Mouse (Mus musculus): ENCODE measurements around the gene Cacna1c. TPM values are rescaled to one million over a fixed set of nuclear protein-coding genes. Genes with fewer than 3 reads are reported as not detected.
"Not testable (repeated sequence)": the region's sequence is repeated elsewhere in the genome, so short reads cannot be mapped to it uniquely, and the experiment has no call there.

Gene Cacna1c
- polyA plus RNA-seq, 1 experiment from 2014 or later: 2.0 TPM

- H3K4me3 ChIP-seq: no peak overlapping the region
- WGBS: 88% methylated on average over 12 of the region's 12 CpGs
- H3K27me3 ChIP-seq (ENCODE audit: poor library complexity, severe bottlenecking): no peaks in the 10 kb centered on the region
- H3K27ac ChIP-seq: no peak overlapping the region
- H3K4me1 ChIP-seq: 0 out of 2 replicates have a peak, but pooled peaks cover 7% of the 10 kb centered on the region
- no peaks in the 10 kb centered on the region for H3K9me3 ChIP-seq
- peaks cover 14% of the 10 kb centered on the region for H3K36me3 ChIP-seq (replicated peaks)
- DNase-seq (ENCODE audit: extremely low spot score, low spot score): no peak
Measured at GRCm38 (mm10) chr6:119225226-119225625, 29.0 kb upstream of the Cacna1c start.

- no peaks in the 10 kb centered on the region for H3K9me3 ChIP-seq
- 0 out of 2 replicates have a peak, but pooled peaks cover 7% of the 10 kb centered on the region for H3K4me1 ChIP-seq
- H3K27ac ChIP-seq: no peak overlapping the region
- no peak for DNase-seq (ENCODE audit: extremely low spot score, low spot score)
- H3K27me3 ChIP-seq (ENCODE audit: poor library complexity, severe bottlenecking): no peaks in the 10 kb centered on the region
- 79% methylated on average over 13 of the region's 13 CpGs for WGBS
- no peak overlapping the region for H3K4me3 ChIP-seq
- peaks cover 14% of the 10 kb centered on the region for H3K36me3 ChIP-seq (replicated peaks)
Measured at GRCm38 (mm10) chr6:119224451-119225195, 28.4 kb upstream of the Cacna1c start.

- H3K36me3 ChIP-seq (replicated peaks): peaks cover 38% of the 10 kb centered on the region
- H3K4me3 ChIP-seq: no peak overlapping the region
- H3K27me3 ChIP-seq (ENCODE audit: poor library complexity, severe bottlenecking): no peaks in the 10 kb centered on the region
- no peak overlapping the region for H3K27ac ChIP-seq
- 57% methylated on average over 10 of the region's 10 CpGs for WGBS
- peak; percentile 35 for DNase-seq (ENCODE audit: extremely low spot score, low spot score)
- 0 out of 2 replicates have a peak, but pooled peaks cover 7% of the 10 kb centered on the region for H3K4me1 ChIP-seq
- no peaks in the 10 kb centered on the region for H3K9me3 ChIP-seq
Measured at GRCm38 (mm10) chr6:119220297-119220696, 24.1 kb upstream of the Cacna1c start.

- Histone ChIP-seq H3K36me3 (replicated peaks) (peaks cover 48% of the 10 kb centered on the region), H3K27me3 (ENCODE audit: poor library complexity, severe bottlenecking) (no peaks in the 10 kb centered on the region), H3K27ac (no peak overlapping the region), H3K4me1 (0 out of 2 replicates have a peak, but pooled peaks cover under 1% of the 10 kb centered on the region), H3K4me3 (no peak overlapping the region), H3K9me3 (no peaks in the 10 kb centered on the region)
- no peak for DNase-seq (ENCODE audit: extremely low spot score, low spot score)
- WGBS: 78% methylated on average over 15 of the region's 15 CpGs
Measured at GRCm38 (mm10) chr6:119219237-119219870, 23.1 kb upstream of the Cacna1c start.

- no peaks in the 10 kb centered on the region for H3K4me1 ChIP-seq
- H3K9me3 ChIP-seq: no peaks in the 10 kb centered on the region
- 88% methylated on average over 5 of the region's 5 CpGs for WGBS
- peaks cover 52% of the 10 kb centered on the region for H3K36me3 ChIP-seq (replicated peaks)
- no peak overlapping the region for H3K4me3 ChIP-seq
- DNase-seq (ENCODE audit: extremely low spot score, low spot score): no peak
- H3K27me3 ChIP-seq (ENCODE audit: poor library complexity, severe bottlenecking): no peaks in the 10 kb centered on the region
- H3K27ac ChIP-seq: no peak overlapping the region
Measured at GRCm38 (mm10) chr6:119218591-119218990, 22.4 kb upstream of the Cacna1c start.

- no peak for DNase-seq (ENCODE audit: extremely low spot score, low spot score)
- Histone ChIP-seq H3K4me3 (no peak overlapping the region), H3K36me3 (replicated peaks) (peaks cover 61% of the 10 kb centered on the region), H3K4me1 (no peaks in the 10 kb centered on the region), H3K27ac (no peak overlapping the region), H3K9me3 (no peaks in the 10 kb centered on the region), H3K27me3 (ENCODE audit: poor library complexity, severe bottlenecking) (no peaks in the 10 kb centered on the region)
- 73% methylated on average over 4 of the region's 4 CpGs for WGBS
Measured at GRCm38 (mm10) chr6:119217661-119218060, 21.4 kb upstream of the Cacna1c start.

GRCm38 (mm10) chr6:119215040-119215613 is 18.9 kb upstream of the Cacna1c start:
- DNase-seq (ENCODE audit: extremely low spot score, low spot score): no peak
- H3K4me1 ChIP-seq: no peaks in the 10 kb centered on the region

GRCm38 (mm10) chr6:119214190-119214589 is 18.0 kb upstream of the Cacna1c start:
- 95% methylated on average over 6 of the region's 6 CpGs for WGBS

More at GRCm38 (mm10) chr6:119215040-119215613, 18.9 kb upstream of the Cacna1c start:
- H3K9me3 ChIP-seq: no peaks in the 10 kb centered on the region
- H3K4me3 ChIP-seq: no peak overlapping the region
- H3K27ac ChIP-seq: no peak overlapping the region
- H3K27me3 ChIP-seq (ENCODE audit: poor library complexity, severe bottlenecking): no peaks in the 10 kb centered on the region
- H3K36me3 ChIP-seq (replicated peaks): peaks cover 52% of the 10 kb centered on the region
- 92% methylated on average over 10 of the region's 10 CpGs for whole genome bisulfite sequencing

GRCm38 (mm10) chr6:119213375-119213774 is 17.2 kb upstream of the Cacna1c start:
- no peak overlapping the region for H3K27ac ChIP-seq
- no peaks in the 10 kb centered on the region for H3K4me1 ChIP-seq
- H3K9me3 ChIP-seq: no peaks in the 10 kb centered on the region
- WGBS: 90% methylated on average over 5 of the region's 5 CpGs
- H3K4me3 ChIP-seq: no peak overlapping the region
- DNase-seq (ENCODE audit: extremely low spot score, low spot score): no peak
- peaks cover 48% of the 10 kb centered on the region for H3K36me3 ChIP-seq (replicated peaks)
- H3K27me3 ChIP-seq (ENCODE audit: poor library complexity, severe bottlenecking): no peaks in the 10 kb centered on the region

More at GRCm38 (mm10) chr6:119214190-119214589, 18.0 kb upstream of the Cacna1c start:
- Histone ChIP-seq H3K4me3 (no peak overlapping the region), H3K4me1 (no peaks in the 10 kb centered on the region), H3K27me3 (ENCODE audit: poor library complexity, severe bottlenecking) (no peaks in the 10 kb centered on the region), H3K9me3 (no peaks in the 10 kb centered on the region), H3K27ac (no peak overlapping the region), H3K36me3 (replicated peaks) (peaks cover 52% of the 10 kb centered on the region)
- DNase-seq (ENCODE audit: extremely low spot score, low spot score): no peak

GRCm38 (mm10) chr6:119206006-119206405 is 9.8 kb upstream of the Cacna1c start:
- H3K36me3 ChIP-seq (replicated peaks): peaks cover 31% of the 10 kb centered on the region
- H3K4me1 ChIP-seq; DNase-seq (ENCODE audit: extremely low spot score, low spot score); H3K27ac ChIP-seq; H3K9me3 ChIP-seq; H3K4me3 ChIP-seq; H3K27me3 ChIP-seq (ENCODE audit: poor library complexity, severe bottlenecking): not testable (repeated sequence)
- 89% methylated on average over 7 of the region's 7 CpGs for WGBS

GRCm38 (mm10) chr6:119204915-119205314 is 8.7 kb upstream of the Cacna1c start:
- WGBS: 80% methylated on average over 3 of the region's 3 CpGs

GRCm38 (mm10) chr6:119204286-119204685 is 8.1 kb upstream of the Cacna1c start:
- DNase-seq (ENCODE audit: extremely low spot score, low spot score): no peak
- Histone ChIP-seq H3K4me3 (no peak overlapping the region), H3K4me1 (peaks cover 14% of the 10 kb centered on the region), H3K36me3 (replicated peaks) (peaks cover 35% of the 10 kb centered on the region), H3K27ac (no peak overlapping the region), H3K27me3 (ENCODE audit: poor library complexity, severe bottlenecking) (no peaks in the 10 kb centered on the region), H3K9me3 (no peaks in the 10 kb centered on the region)
- 94% methylated on average over 7 of the region's 7 CpGs for WGBS

More at GRCm38 (mm10) chr6:119204915-119205314, 8.7 kb upstream of the Cacna1c start:
- Histone ChIP-seq H3K36me3 (replicated peaks) (peaks cover 35% of the 10 kb centered on the region), H3K27ac (no peak overlapping the region), H3K4me3 (no peak overlapping the region), H3K9me3 (no peaks in the 10 kb centered on the region), H3K27me3 (ENCODE audit: poor library complexity, severe bottlenecking) (no peaks in the 10 kb centered on the region), H3K4me1 (peaks cover 9% of the 10 kb centered on the region)
- no peak for DNase-seq (ENCODE audit: extremely low spot score, low spot score)

GRCm38 (mm10) chr6:119201575-119201974 is 5.4 kb upstream of the Cacna1c start:
- no peak for DNase-seq (ENCODE audit: extremely low spot score, low spot score)
- peaks cover 23% of the 10 kb centered on the region for H3K4me1 ChIP-seq
- no peaks in the 10 kb centered on the region for H3K9me3 ChIP-seq
- 93% methylated on average over 4 of the region's 4 CpGs for WGBS
- no peak overlapping the region for H3K27ac ChIP-seq
- H3K36me3 ChIP-seq (replicated peaks): peaks cover 35% of the 10 kb centered on the region
- no peak overlapping the region for H3K4me3 ChIP-seq
- no peaks in the 10 kb centered on the region for H3K27me3 ChIP-seq (ENCODE audit: poor library complexity, severe bottlenecking)

All from forebrain, embryonic 10.5 days (tissue).